ENCODE assay signal across 8 mouse cellular contexts in the genomic region with DNA sequence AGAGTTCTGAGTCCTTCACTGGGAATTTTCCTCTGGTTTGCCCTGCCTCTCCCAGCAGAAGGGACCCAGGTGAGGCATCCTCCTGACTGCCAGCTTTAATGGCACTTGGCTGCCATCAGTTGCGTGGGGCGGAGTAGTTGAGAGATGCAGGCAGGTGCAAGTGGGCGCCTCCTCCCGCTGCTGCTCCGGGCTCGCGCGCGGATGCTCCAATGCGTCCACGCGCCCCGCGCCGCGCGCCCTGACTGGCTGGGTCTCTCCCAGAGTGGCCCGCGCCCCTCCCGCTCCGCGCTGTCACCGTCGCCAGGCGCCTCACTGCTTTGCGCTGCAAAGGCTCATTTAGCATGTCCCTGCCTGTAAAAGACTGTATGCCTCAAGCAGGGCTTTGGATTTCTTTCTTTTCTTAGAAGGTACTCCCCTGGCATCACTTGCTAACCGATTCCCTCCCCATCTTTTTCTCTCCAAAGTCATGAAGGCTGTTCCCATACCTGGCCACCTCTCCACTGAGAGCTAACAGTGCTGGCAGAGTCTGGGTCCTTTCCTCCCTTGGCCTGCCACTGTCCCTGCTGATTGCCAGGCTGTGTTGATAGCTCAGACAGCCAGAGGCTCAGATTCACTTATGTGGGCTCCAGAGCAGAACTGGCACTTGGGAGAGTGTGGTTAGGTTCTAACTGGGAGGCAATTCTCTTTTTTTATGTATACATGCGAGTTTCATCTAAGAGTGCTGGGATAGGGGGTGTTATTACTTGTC. TPM values are rescaled to one million over a fixed set of nuclear protein-coding genes. Genes with fewer than 3 reads are reported as not detected.
DNase-seq lines count a peak whose midpoint lies in the region; ATAC-seq lines count a peak whose summit lies in the region.

A gene (minus strand): TSS at position 160 of the 748 bp plus-strand sequence.

- ATAC-seq in forebrain, embryonic 12.5 days (ENCODE audit: low FRiP score) = peak; percentile 92
- ATAC-seq in megakaryocyte, adult 5-6 weeks (ENCODE audit: poor library complexity, severe bottlenecking) = no peak
- no peak for ATAC-seq in inflammation-experienced regulatory T-cells, adult 6 months

- H3K9ac ChIP-seq in forebrain, embryonic 12.5 days = peak within 1 kb of the TSS; percentile 53

- H3K4me3 ChIP-seq in forebrain, embryonic 12.5 days (replicated peaks) = peak within 1 kb of the TSS; percentile 46

- H3K36me3 ChIP-seq in forebrain, embryonic 12.5 days (replicated peaks) = no peaks in the 10 kb centered on the region

- peak within 1 kb of the TSS; percentile 59; the same call in 1 of the 2 replicates for H3K27ac ChIP-seq in forebrain, embryonic 12.5 days

- no peaks in the 10 kb centered on the region for H3K27me3 ChIP-seq in forebrain, embryonic 12.5 days

- H3K9me3 ChIP-seq in forebrain, embryonic 12.5 days = no peaks in the 10 kb centered on the region

- DNase-seq in 3134 (ENCODE audit: extremely low read depth, insufficient read length, low spot score) = peak; percentile 1
- DNase-seq in R1 (ENCODE audit: low read depth, low spot score) = peak; percentile 32
- DNase-seq in layer of hippocampus, postnatal 25 days (ENCODE audit: extremely low spot score in 1 of 2, low spot score in 1 of 2) = peak; percentile 54 to 68
- peak; percentile 36 for DNase-seq in neural tube, embryonic 10.5 days (ENCODE audit: extremely low spot score, low spot score)
- no peak for DNase-seq in adrenal gland, adult (ENCODE audit: inconsistent age in 2 of 2, low spot score in 1 of 2)

- H3K4me1 ChIP-seq in forebrain, embryonic 12.5 days = peaks cover 12% of the 10 kb centered on the region

- peak within 1 kb of the TSS; percentile 85 for H3K4me2 ChIP-seq in forebrain, embryonic 12.5 days

- 4% methylated on average over 28 of the region's 28 CpGs for WGBS in forebrain, embryonic 12.5 days

RNA-seq across cellular contexts. Expression of the gene that starts here (rescaled TPM):
- 6.0 and 8.7 TPM in 2 replicates for polyA plus RNA-seq in forebrain, embryonic 12.5 days (2016; fragmentation: Nextera tagmentation; extraction: Ambion mirVana)
- total RNA-seq in layer of hippocampus, postnatal 25 days (2021) = 10 to 100 TPM in 1 of 2 experiments, 1 to 10 TPM in 1; 9.8 to 14.2 TPM
- total RNA-seq in megakaryocyte, adult 5-6 weeks (2015) = not detected in 2 replicates
- not detected in 2 replicates for total RNA-seq in megakaryocyte, adult 5-6 weeks (2017)
- under 1 TPM in 1 of 3 experiments, not detected in 2; 0.66 TPM for polyA plus RNA-seq in inflammation-experienced regulatory T-cells, adult 6 months (2017; shearing (Covaris generic))

Comparison
In these comparisons a context has a peak if more than half of its experiments do, and no peak if none do; other contexts are left out.
1. RNA of the gene that starts here (total RNA-seq): 9.8 to 14.2 TPM in layer of hippocampus, postnatal 25 days; not detected in megakaryocyte, adult 5-6 weeks; every median in the first group is over 10 times any median in the second.
2. DNase-seq: peak in 3134 (single experiment), R1 (single experiment), layer of hippocampus, postnatal 25 days (2 of 2) and neural tube, embryonic 10.5 days (single experiment); none in adrenal gland, adult (0 of 2).